Mouse (Mus musculus): ENCODE measurements around the gene Ypel3.

Ypel3 gene

GRCm38 (mm10) chr7:126818818-126819217, 42.1 kb downstream of the Ypel3 start:
- DNase-seq = no peak

- peak; percentile 88 for DNase-seq
Measured at GRCm38 (mm10) chr7:126821835-126822511, 45.2 kb downstream of the Ypel3 start.

GRCm38 (mm10) chr7:126822741-126823140, 46.0 kb downstream of the Ypel3 start:
- peak; percentile 71 for DNase-seq

- peak; percentile 81 for DNase-seq
Measured at GRCm38 (mm10) chr7:126823202-126823711, 46.5 kb downstream of the Ypel3 start.

GRCm38 (mm10) chr7:126823940-126824339, 47.2 kb downstream of the Ypel3 start:
- DNase-seq = peak; percentile 71

GRCm38 (mm10) chr7:126825403-126825802, 48.6 kb downstream of the Ypel3 start:
- DNase-seq = peak; percentile 59

GRCm38 (mm10) chr7:126825952-126826351, 49.2 kb downstream of the Ypel3 start:
- DNase-seq = no peak

All from cerebellum, adult 9-11 months (tissue).